Mouse (Mus musculus) cerebellum, adult 2 months (tissue): ENCODE results near the gene Bmp7.

ENCODE experiments used
- CTCF ChIP-seq: fragments of 200-500 bp; IDR thresholded peaks from 2 replicates; pipeline ENCODE4 v1.5.1; 2011; ENCODE audit warnings: low read depth, mild to moderate bottlenecking, control low read depth, low read length, moderate library complexity, borderline replicate concordance; ENCODE audit not compliant: insufficient read depth
- POLR2A ChIP-seq: fragments of 200-500 bp; IDR thresholded peaks from 2 replicates; pipeline ENCODE4 v1.6.1; 2011; ENCODE audit warnings: low read length, control low read depth, borderline replicate concordance; ENCODE audit not compliant: insufficient read depth

DNA sequence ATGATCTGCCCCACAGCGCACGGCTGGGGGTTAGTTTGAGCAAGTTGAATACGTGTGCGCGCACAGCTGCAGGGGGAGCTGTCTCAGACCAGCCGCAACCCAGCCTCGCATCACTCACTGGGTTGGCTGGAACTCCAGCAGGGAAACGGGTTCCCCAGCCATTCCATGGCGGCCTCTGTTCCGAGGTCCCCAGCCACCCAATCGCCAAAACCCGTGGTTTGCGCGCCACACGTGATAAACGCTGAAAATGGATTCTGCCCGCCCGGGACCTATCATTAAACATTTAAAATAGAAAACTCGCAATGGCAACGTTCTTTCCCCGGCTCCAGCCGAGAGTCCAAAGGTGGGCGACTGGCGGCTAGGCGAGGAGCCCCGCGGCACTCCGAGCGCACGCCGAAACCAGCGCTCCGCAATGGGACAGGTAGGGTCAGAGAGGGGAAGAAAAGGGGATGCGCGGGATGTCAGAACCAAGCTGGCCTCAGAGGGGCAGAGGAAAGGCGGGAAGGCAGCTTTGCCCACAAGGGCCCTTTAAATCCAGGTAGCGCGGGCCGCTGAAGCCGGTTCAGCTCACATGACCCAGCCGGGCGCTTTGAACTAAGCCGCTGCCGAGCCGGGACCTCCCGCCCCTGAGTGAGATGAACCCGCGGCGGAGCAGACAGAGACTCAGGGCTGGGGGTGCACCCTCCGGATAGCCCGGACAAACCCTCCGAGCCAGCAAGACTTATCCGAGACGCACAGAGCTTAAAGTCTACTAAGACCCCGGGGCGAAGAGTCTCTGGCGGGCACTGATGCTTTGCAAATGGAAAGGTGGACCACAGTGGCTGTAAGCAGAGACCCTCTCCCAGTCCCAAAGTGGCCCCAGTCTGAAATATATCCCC lies 1.1 kb downstream of the Bmp7 start:
- TF ChIP-seq CTCF (no peak), POLR2A (no peak)
